Mouse (Mus musculus) liver, adult 2 months (tissue): ENCODE measurements at regions not wholly inside any gene's neighbourhood (a gene's known extent, or its start where the extent isn't known, plus 50 kb on each side); places are given as distances from the start of the nearest gene placed in this dataset.

Source experiments
- DNase-seq: peaks from one replicate; pipeline ENCODE4 v3.0.0-alpha.2; 2011; ENCODE audit warnings: low read depth, low spot score; ENCODE audit errors: extremely low read depth
- H3K27ac ChIP-seq: fragments of 200-500 bp; replicated peaks from 2 replicates; pipeline ENCODE4 v1.5.1; 2012; ENCODE audit warnings: low read depth, mild to moderate bottlenecking, control low read depth, inconsistent platforms, low read length; ENCODE audit not compliant: insufficient read depth
- H3K27me3 ChIP-seq: fragments of 200-500 bp; 2 replicates; pipeline ENCODE4 v1.6.1; 2012; ENCODE audit warnings: mild to moderate bottlenecking, moderate library complexity, low read length, inconsistent platforms; ENCODE audit not compliant: control insufficient read depth, insufficient read depth
- H3K36me3 ChIP-seq: fragments of 200-500 bp; 2 replicates; pipeline ENCODE4 v1.6.1; 2012; ENCODE audit warnings: low read length, inconsistent platforms; ENCODE audit not compliant: control insufficient read depth, insufficient read depth
- H3K4me1 ChIP-seq: fragments of 200-500 bp; 2 replicates; pipeline ENCODE4 v1.6.1; 2011; ENCODE audit warnings: low read length; ENCODE audit not compliant: control insufficient read depth, insufficient read depth
- H3K4me3 ChIP-seq: fragments of 200-500 bp; 2 replicates; pipeline ENCODE4 v1.5.1; 2011; ENCODE audit warnings: low read depth, mild to moderate bottlenecking, control low read depth, low read length, moderate library complexity; ENCODE audit not compliant: insufficient read depth
- H3K79me2 ChIP-seq: fragments of 200-500 bp; 2 replicates; pipeline ENCODE4 v1.6.1; 2012; ENCODE audit warnings: inconsistent platforms, mild to moderate bottlenecking, low read length, moderate library complexity; ENCODE audit not compliant: control insufficient read depth, insufficient read depth
- H3K9ac ChIP-seq: fragments of 200-500 bp; 2 replicates; pipeline ENCODE4 v1.6.1; 2012; ENCODE audit warnings: low read depth, mild to moderate bottlenecking, control low read depth, inconsistent platforms, low read length
- CTCF ChIP-seq: fragments of 200-500 bp; IDR thresholded peaks from 2 replicates; pipeline ENCODE4 v1.5.1; 2011; ENCODE audit warnings: low read depth, low read length, control low read depth
- POLR2A ChIP-seq: fragments of 200-500 bp; IDR thresholded peaks from 2 replicates; pipeline ENCODE4 v1.6.1; 2011; ENCODE audit warnings: low read length, control low read depth; ENCODE audit not compliant: insufficient read depth; ENCODE audit errors: extremely low read depth
- WGBS: fragments of 180-500 bp; shearing (Covaris S2); methylation state at CpG from one replicate; pipeline ENCODE4 v1.1.7; 2018; 5-methylcytosine and 5-hydroxymethylcytosine counted together

DNA sequence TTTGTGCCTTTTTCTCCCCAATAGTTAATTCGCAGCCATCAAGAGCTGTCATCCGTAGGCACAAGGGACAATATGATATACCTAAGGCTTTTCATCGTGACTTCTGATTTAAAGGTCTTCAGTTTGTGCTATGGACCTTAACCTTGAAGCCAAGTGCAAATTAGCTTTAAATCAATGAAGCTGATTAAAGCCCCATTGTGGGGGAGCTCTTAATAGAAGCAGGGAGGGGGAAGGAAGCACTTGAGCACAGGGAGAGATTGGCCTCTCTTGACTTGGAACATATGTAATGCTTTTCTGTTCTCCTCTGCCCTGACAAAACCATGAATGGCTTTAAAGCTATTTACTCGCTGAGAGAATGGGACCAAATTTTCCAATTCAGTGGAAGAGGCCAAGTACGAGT is 154.1 kb upstream of the Id4 start:
- H3K27me3 ChIP-seq = no peaks in the 10 kb centered on the region
- H3K79me2 ChIP-seq = no peaks in the 10 kb centered on the region
- H3K4me3 ChIP-seq = no peak overlapping the region
- 83% methylated on average over 5 of the region's 5 CpGs for WGBS
- no peaks in the 10 kb centered on the region for H3K36me3 ChIP-seq
- H3K9ac ChIP-seq = no peak overlapping the region
- no peak overlapping the region for H3K27ac ChIP-seq
- TF ChIP-seq CTCF = no peak
- TF ChIP-seq POLR2A = no peak
- H3K4me1 ChIP-seq = no peaks in the 10 kb centered on the region
- DNase-seq = no peak

DNA sequence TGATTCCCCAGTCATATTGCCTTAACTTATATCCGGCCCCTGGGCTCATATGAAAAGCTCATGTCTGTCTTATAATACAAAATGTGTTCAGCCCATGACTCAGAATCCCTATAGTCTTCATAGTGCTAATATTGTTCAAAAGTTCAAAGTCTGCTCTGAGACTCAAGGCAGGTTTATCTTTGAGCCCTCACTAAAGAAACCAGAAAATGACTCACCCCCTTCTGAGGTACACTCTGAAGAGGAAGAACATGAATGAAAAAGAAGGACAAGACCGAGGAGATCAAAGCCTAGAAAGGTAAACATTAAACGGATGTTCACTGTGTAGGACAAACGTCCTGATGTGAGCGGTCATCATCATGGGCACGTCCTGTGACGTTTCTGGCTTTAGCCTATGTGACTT is 145.1 kb upstream of the Id4 start:
- no peak overlapping the region for H3K4me3 ChIP-seq
- H3K9ac ChIP-seq = no peak overlapping the region
- WGBS = 52% methylated on average over 7 of the region's 7 CpGs
- no peaks in the 10 kb centered on the region for H3K4me1 ChIP-seq
- DNase-seq = no peak
- no peak for TF ChIP-seq POLR2A
- TF ChIP-seq CTCF = no peak
- no peaks in the 10 kb centered on the region for H3K79me2 ChIP-seq
- H3K27me3 ChIP-seq = no peaks in the 10 kb centered on the region
- no peak overlapping the region for H3K27ac ChIP-seq
- H3K36me3 ChIP-seq = no peaks in the 10 kb centered on the region

DNA sequence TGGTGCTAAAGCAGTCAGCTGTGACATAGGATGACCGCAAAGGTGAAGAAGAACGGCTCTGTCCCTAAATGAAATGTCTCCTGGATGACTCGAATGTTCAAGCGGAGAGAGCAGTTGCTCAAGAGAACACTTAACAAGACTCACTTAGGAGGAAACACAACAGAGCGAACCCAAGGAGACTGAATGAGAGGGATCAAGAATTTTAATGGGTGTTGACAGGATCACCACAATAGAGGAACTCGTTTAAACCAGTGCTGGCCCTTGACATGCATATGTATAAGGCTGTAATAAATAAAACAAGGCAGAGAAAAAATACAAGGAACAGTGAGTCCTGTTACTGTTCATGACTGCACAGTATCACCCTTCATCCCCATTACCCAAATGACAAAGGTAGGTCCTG is 134.4 kb upstream of the Id4 start:
- Histone ChIP-seq H3K27ac (no peak overlapping the region), H3K9ac (no peak overlapping the region), H3K79me2 (no peaks in the 10 kb centered on the region), H3K4me1 (no peaks in the 10 kb centered on the region), H3K4me3 (no peak overlapping the region), H3K27me3 (no peaks in the 10 kb centered on the region), H3K36me3 (no peaks in the 10 kb centered on the region)
- TF ChIP-seq POLR2A = no peak
- TF ChIP-seq CTCF = no peak
- no peak for DNase-seq
- 76% methylated on average over 6 of the region's 6 CpGs for WGBS

DNA sequence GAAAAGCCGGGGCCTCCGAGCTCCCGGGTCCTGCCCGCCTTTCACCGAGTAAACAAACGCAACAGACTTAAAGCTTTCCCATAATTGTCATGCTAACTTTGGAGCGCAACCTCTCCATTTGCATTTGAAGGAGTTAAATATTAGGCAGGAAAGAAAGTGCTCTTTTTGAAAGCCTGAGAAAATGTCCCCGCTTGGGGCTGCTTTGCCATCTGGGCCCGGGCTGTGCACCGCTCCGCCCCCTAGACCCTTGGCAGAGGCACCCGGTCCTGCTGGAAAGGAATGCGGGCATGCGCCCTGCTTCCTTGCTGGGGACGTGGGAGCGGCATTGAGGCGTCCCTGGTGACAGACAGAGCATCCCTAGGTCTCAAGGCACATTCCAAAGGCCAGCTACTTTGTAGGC is 130.3 kb upstream of the Id4 start:
- no peak overlapping the region for H3K27ac ChIP-seq
- H3K9ac ChIP-seq = no peak overlapping the region
- no peak for DNase-seq
- no peak overlapping the region for H3K4me3 ChIP-seq
- H3K79me2 ChIP-seq = no peaks in the 10 kb centered on the region
- H3K36me3 ChIP-seq = no peaks in the 10 kb centered on the region
- TF ChIP-seq POLR2A (no peak), CTCF (no peak)
- no peaks in the 10 kb centered on the region for H3K27me3 ChIP-seq
- no peaks in the 10 kb centered on the region for H3K4me1 ChIP-seq
- 3% methylated on average over 17 of the region's 17 CpGs for WGBS

DNA sequence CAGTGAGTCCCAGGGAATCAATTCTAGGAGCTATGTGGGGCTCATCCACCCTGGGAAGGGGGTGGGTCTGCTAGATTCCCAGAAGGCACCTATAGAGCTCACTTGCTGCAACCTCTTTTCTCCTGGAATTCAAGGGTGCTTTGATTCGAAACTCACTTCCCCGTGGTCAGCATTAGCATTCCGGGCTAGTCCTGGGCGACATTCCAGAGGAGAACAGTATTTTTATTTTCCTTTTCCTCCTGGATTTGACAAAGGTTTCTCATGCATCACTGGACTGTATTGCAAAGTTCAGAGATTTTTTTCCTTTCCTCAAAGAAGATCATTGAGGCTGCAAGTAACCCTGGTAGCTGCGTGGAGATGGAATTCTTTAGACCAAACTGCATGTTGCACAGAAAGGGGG is 129.3 kb upstream of the Id4 start:
- 56% methylated on average over 5 of the region's 5 CpGs for WGBS
- no peak overlapping the region for H3K27ac ChIP-seq
- no peaks in the 10 kb centered on the region for H3K36me3 ChIP-seq

DNA sequence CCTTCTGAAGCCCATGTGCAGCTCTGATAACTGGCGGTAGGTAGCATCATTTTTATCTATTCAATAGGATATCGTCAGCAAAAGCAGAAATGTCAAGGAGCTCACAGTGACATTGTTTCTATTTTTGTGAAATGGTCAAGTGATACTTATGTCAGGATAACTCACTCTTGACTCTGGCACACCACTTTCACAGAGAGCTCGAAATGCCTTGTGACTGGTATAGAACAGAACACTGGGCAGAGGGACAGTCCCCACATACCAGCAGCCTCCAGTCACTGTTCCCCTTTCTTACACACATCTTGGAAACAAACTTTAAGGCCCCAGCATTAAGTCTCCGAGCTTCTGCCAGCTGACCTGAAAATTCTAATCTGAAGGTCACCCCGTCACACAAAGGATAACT is 115.1 kb upstream of the Id4 start:
- no peak for DNase-seq
- no peaks in the 10 kb centered on the region for H3K4me1 ChIP-seq
- H3K27me3 ChIP-seq = no peaks in the 10 kb centered on the region
- TF ChIP-seq CTCF (no peak), POLR2A (no peak)
- no peak overlapping the region for H3K27ac ChIP-seq
- no peak overlapping the region for H3K9ac ChIP-seq
- 72% methylated on average over 5 of the region's 5 CpGs for WGBS
- H3K4me3 ChIP-seq = no peak overlapping the region
- no peaks in the 10 kb centered on the region for H3K79me2 ChIP-seq
- no peaks in the 10 kb centered on the region for H3K36me3 ChIP-seq

More for the DNA sequence above, 129.3 kb upstream of the Id4 start:
- Histone ChIP-seq H3K27me3 (no peaks in the 10 kb centered on the region), H3K9ac (no peak overlapping the region), H3K79me2 (no peaks in the 10 kb centered on the region), H3K4me1 (no peaks in the 10 kb centered on the region), H3K4me3 (no peak overlapping the region)
- no peak for DNase-seq
- TF ChIP-seq CTCF (no peak), POLR2A (no peak)
